Mouse (Mus musculus) MEL (cell line): Measurements from ENCODE around the gene Cisd1. TPM values are rescaled to one million over a fixed set of nuclear protein-coding genes. Genes with fewer than 3 reads are reported as not detected.
A peak's percentile ranks its signal among the peaks of the same experiment; 100 is the strongest.

Experiments
- DNase-seq: peaks from one replicate; pipeline ENCODE4 v3.0.0; 2011; ENCODE audit warnings: low read depth, low spot score
- H3K27ac ChIP-seq: 2 replicates; pipeline ENCODE4 v1.5.1; 2012; ENCODE audit warnings: low read depth, mild to moderate bottlenecking, control low read depth, low read length, moderate library complexity; ENCODE audit not compliant: control insufficient read depth
- H3K27me3 ChIP-seq, 2 experiments: fragments of 150-350 bp in 1 of 2; sonication (generic) in 1 of 2; 2 replicates each; pipeline ENCODE4 v1.6.1; 2012; ENCODE audit warnings: low read length in 2 of 2, mild to moderate bottlenecking in 2 of 2, improper control_type of control experiment in 1 of 2, moderate library complexity in 1 of 2; ENCODE audit not compliant: insufficient read depth in 2 of 2, control insufficient read depth in 1 of 2
- H3K36me3 ChIP-seq, 2 experiments: 2 replicates each; pipeline ENCODE4 v1.6.1; 2012 to 2014; ENCODE audit warnings: low read length in 2 of 2, improper control_type of control experiment in 1 of 2, inconsistent platforms in 1 of 2, mild to moderate bottlenecking in 1 of 2; ENCODE audit not compliant: insufficient read depth in 2 of 2, control insufficient read depth in 1 of 2
- H3K4me1 ChIP-seq, 2 experiments: fragments of 150-350 bp in 1 of 2; sonication (generic) in 1 of 2; 2 replicates each; pipeline ENCODE4 v1.6.1; 2012; ENCODE audit warnings: low read length in 2 of 2, improper control_type of control experiment in 1 of 2, mild to moderate bottlenecking in 1 of 2; ENCODE audit not compliant: insufficient read depth in 2 of 2, control insufficient read depth in 1 of 2
- H3K4me3 ChIP-seq, 2 experiments: fragments of 150-350 bp in 1 of 2; sonication (generic) in 1 of 2; 2 replicates each; pipeline ENCODE4 v1.5.1; 2012; ENCODE audit warnings: low read depth in 2 of 2, low read length in 2 of 2, mild to moderate bottlenecking in 2 of 2, moderate library complexity in 2 of 2, control low read depth in 1 of 2, improper control_type of control experiment in 1 of 2; ENCODE audit not compliant: control insufficient read depth in 1 of 2, insufficient read depth in 1 of 2
- H3K79me2 ChIP-seq: 2 replicates; pipeline ENCODE4 v1.6.1; 2012; ENCODE audit warnings: mild to moderate bottlenecking, low read length, moderate library complexity; ENCODE audit not compliant: control insufficient read depth, poor library complexity, insufficient read depth
- H3K9ac ChIP-seq: 2 replicates; pipeline ENCODE4 v1.6.1; 2012; ENCODE audit warnings: low read depth, mild to moderate bottlenecking, control low read depth, low read length, moderate library complexity; ENCODE audit not compliant: control insufficient read depth, poor library complexity, severe bottlenecking
- H3K9me3 ChIP-seq: fragments of 150-350 bp; sonication (generic); replicated peaks from 2 replicates; pipeline ENCODE4 v1.6.1; 2012; ENCODE audit warnings: mild to moderate bottlenecking, low read length, improper control_type of control experiment, moderate library complexity; ENCODE audit not compliant: insufficient read depth
- CTCF ChIP-seq, 3 experiments: IDR thresholded peaks in 2 of 3; conservative IDR thresholded peaks in 1 of 3; 2 replicates each; pipeline ENCODE4 v1.5.1; 2011 to 2012; ENCODE audit warnings: low read length in 3 of 3, low read depth in 2 of 3, mild to moderate bottlenecking in 2 of 3, improper control_type of control experiment in 1 of 3, inconsistent platforms in 1 of 3, mixed read lengths in 1 of 3, moderate library complexity in 1 of 3; ENCODE audit not compliant: control insufficient read depth in 1 of 3, insufficient read depth in 1 of 3, poor library complexity in 1 of 3, severe bottlenecking in 1 of 3
- E2F4 ChIP-seq: IDR thresholded peaks from 2 replicates; pipeline ENCODE4 v1.6.1; 2011; ENCODE audit warnings: low read depth, low read length, improper control_type of control experiment, borderline replicate concordance
- ELF1 ChIP-seq: IDR thresholded peaks from 2 replicates; pipeline ENCODE4 v1.6.1; 2014; ENCODE audit warnings: low read depth, mild to moderate bottlenecking, inconsistent platforms, low read length, improper control_type of control experiment, moderate library complexity
- GATA1 ChIP-seq: IDR thresholded peaks from 2 replicates; pipeline ENCODE4 v1.6.1; 2011; ENCODE audit warnings: low read depth, low read length, improper control_type of control experiment
- MAFK ChIP-seq: IDR thresholded peaks from 2 replicates; pipeline ENCODE4 v1.6.1; 2011; ENCODE audit warnings: low read depth, mild to moderate bottlenecking, low read length, improper control_type of control experiment, borderline replicate concordance
- MEF2A ChIP-seq: IDR thresholded peaks from 2 replicates; pipeline ENCODE4 v1.6.1; 2014; ENCODE audit warnings: low read depth, mild to moderate bottlenecking, inconsistent platforms, low read length, improper control_type of control experiment; ENCODE audit not compliant: poor library complexity, insufficient replicate concordance, severe bottlenecking; ENCODE audit errors: extremely low read depth
- NELFE ChIP-seq: IDR thresholded peaks from 2 replicates; pipeline ENCODE4 v1.6.1; 2011; ENCODE audit warnings: low read depth, low read length, improper control_type of control experiment
- SMC3 ChIP-seq: IDR thresholded peaks from 2 replicates; pipeline ENCODE4 v1.6.1; 2011; ENCODE audit warnings: low read depth, low read length, improper control_type of control experiment
- TAL1 ChIP-seq: IDR thresholded peaks from 2 replicates; pipeline ENCODE4 v1.6.1; 2012; ENCODE audit warnings: mild to moderate bottlenecking, inconsistent platforms, low read length, moderate library complexity, mixed read lengths
- USF1 ChIP-seq: IDR thresholded peaks from 2 replicates; pipeline ENCODE4 v1.6.1; 2014; ENCODE audit warnings: low read depth, mild to moderate bottlenecking, inconsistent platforms, low read length, improper control_type of control experiment, moderate library complexity
- ZKSCAN1 ChIP-seq: IDR thresholded peaks from 2 replicates; pipeline ENCODE4 v1.6.1; 2012; ENCODE audit warnings: low read depth, mild to moderate bottlenecking, inconsistent platforms, low read length, improper control_type of control experiment, moderate library complexity
- ZMIZ1 ChIP-seq: IDR thresholded peaks from 2 replicates; pipeline ENCODE4 v1.6.1; 2012; ENCODE audit warnings: low read depth, mild to moderate bottlenecking, inconsistent platforms, low read length, improper control_type of control experiment, moderate library complexity
- polyA plus RNA-seq, 2 experiments: library from polyadenylated mRNA; stranded (reverse) in 1 of 2; unstranded in 1 of 2; fragments of >175 nt in 1 of 2; fragments of >200 nt in 1 of 2; gene quantifications; 2 replicates each; pipeline versions ENCODE4 v1.2.1 to v1.2.4; 2012; ENCODE audit warnings: low replicate concordance in 2 of 2, low read depth in 1 of 2; ENCODE audit not compliant: insufficient read length in 2 of 2, insufficient read depth in 1 of 2, missing spikeins in 1 of 2
- total RNA-seq: library from RNA; depleted of rRNA; stranded (reverse); fragments of 300-350 nt; gene quantifications from 2 replicates; pipeline ENCODE4 v1.2.3, GENCODE M21; 2012

Gene Cisd1
- total and polyA plus RNA-seq, 3 experiments = 108 to 109 TPM; not detected in 1

GRCm38 (mm10) chr10:71332859-71333258, 11.9 kb downstream of the Cisd1 start:
- Histone ChIP-seq H3K79me2 (peaks cover 2% of the 10 kb centered on the region; the same call in 1 of the 2 replicates), H3K27me3 (no peaks in the 10 kb centered on the region), H3K36me3 (peaks cover 0 to 5% of the 10 kb centered on the region in 2 experiments; a peak in 2 of 4 replicates), H3K9me3 (no peaks in the 10 kb centered on the region), H3K4me1 (no peaks in the 10 kb centered on the region), H3K4me3 (no peak overlapping the region), H3K27ac (no peak overlapping the region), H3K9ac (no peak overlapping the region)
- no peak for DNase-seq
- no peak for TF ChIP-seq NELFE
- TF ChIP-seq TAL1 = no peak
- no peak for TF ChIP-seq ZKSCAN1
- no peak for TF ChIP-seq MEF2A
- no peak for TF ChIP-seq CTCF (IDR thresholded peaks at IDR 0.05 in 2 of 3, conservative IDR thresholded peaks at IDR 0.05 in 1 of 3; ENCODE audit: control insufficient read depth in 1 of 3, insufficient read depth in 1 of 3, low read depth in 2 of 3, low read length in 3 of 3, poor library complexity in 1 of 3, severe bottlenecking in 1 of 3)
- TF ChIP-seq, all 39 proteins: peak for 0

- no peaks in the 10 kb centered on the region for H3K4me1 ChIP-seq
- no peaks in the 10 kb centered on the region for H3K27me3 ChIP-seq
- peak; percentile 16; the same call in 1 of the 2 replicates for TF ChIP-seq SMC3
- TF ChIP-seq CTCF (IDR thresholded peaks at IDR 0.05 in 2 of 3, conservative IDR thresholded peaks at IDR 0.05 in 1 of 3; ENCODE audit: control insufficient read depth in 1 of 3, insufficient read depth in 1 of 3, low read depth in 2 of 3, low read length in 3 of 3, poor library complexity in 1 of 3, severe bottlenecking in 1 of 3) = peak; percentile 14 to 29 (median 29); a peak in 2 of 6 replicates
- no peak for TF ChIP-seq NELFE
- peaks cover under 1% of the 10 kb centered on the region; the same call in 1 of the 2 replicates for H3K79me2 ChIP-seq
- H3K27ac ChIP-seq = no peak overlapping the region
- H3K4me3 ChIP-seq = no peak overlapping the region
- no peak overlapping the region for H3K9ac ChIP-seq
- peak; percentile 22 for DNase-seq
- H3K36me3 ChIP-seq = peaks cover 0 to 5% of the 10 kb centered on the region in 2 experiments; a peak in 2 of 4 replicates
- H3K9me3 ChIP-seq = no peaks in the 10 kb centered on the region
Observed at GRCm38 (mm10) chr10:71332376-71332775, 12.4 kb downstream of the Cisd1 start.

DNA sequence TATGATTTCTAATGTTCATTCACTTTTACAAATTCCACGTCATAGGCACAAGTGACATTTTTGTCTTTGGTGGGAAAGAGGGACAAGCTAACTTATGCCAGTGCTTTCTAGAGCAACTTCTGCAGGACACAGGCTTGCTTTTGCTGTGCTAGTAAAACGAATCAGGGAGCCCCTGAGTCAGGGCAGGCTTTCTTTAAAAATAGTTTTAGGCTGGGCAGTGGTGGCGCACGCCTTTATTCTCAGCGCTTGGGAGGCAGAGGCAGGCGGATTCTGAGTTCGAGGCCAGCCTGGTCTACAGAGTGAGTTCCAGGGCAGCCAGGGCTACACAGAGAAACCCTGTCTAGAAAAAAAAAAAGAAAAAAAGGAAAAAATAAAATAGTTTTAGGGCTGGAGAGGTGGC, 12.8 kb downstream of the Cisd1 start:
- no peaks in the 10 kb centered on the region for H3K27me3 ChIP-seq
- H3K4me1 ChIP-seq = no peaks in the 10 kb centered on the region
- H3K9ac ChIP-seq = no peak overlapping the region
- H3K27ac ChIP-seq = no peak overlapping the region
- TF ChIP-seq ZMIZ1 = no peak
- no peak for TF ChIP-seq ELF1
- TF ChIP-seq USF1 = no peak
- TF ChIP-seq E2F4 = no peak
- no peak for TF ChIP-seq ZKSCAN1
- TF ChIP-seq MAFK = no peak
- no peak for TF ChIP-seq GATA1
- DNase-seq = no peak
- no peak overlapping the region for H3K4me3 ChIP-seq
- peaks cover 0 to 5% of the 10 kb centered on the region in 2 experiments; a peak in 2 of 4 replicates for H3K36me3 ChIP-seq
- no peaks in the 10 kb centered on the region; the same call in 1 of the 2 replicates for H3K79me2 ChIP-seq
- H3K9me3 ChIP-seq = no peaks in the 10 kb centered on the region
